Mouse (Mus musculus) heart, embryonic 14.5 days (tissue): ENCODE measurements around the gene Tec. TPM values are rescaled to one million over a fixed set of nuclear protein-coding genes. Genes with fewer than 3 reads are reported as not detected.

Experiments
- ATAC-seq: fragments of 200-750 bp; cut with Nextera tagmentation; 2 replicates; pipeline ENCODE4 v1.8.0; 2017; ENCODE audit warnings: low read depth, moderate TSS enrichment; ENCODE audit not compliant: insufficient number of reproducible peaks, insufficient read depth, low FRiP score
- H3K27ac ChIP-seq, 2 experiments: fragments of 200-500 bp in 1 of 2; fragments of 300-500 bp in 1 of 2; sonication (generic) in 1 of 2; replicated peaks in 1 of 2; 2 replicates each; pipeline ENCODE4 v1.5.1; 2012 to 2014; ENCODE audit warnings: low read depth in 2 of 2, low read length in 2 of 2, control low read depth in 1 of 2, mild to moderate bottlenecking in 1 of 2, mixed read lengths in 1 of 2; ENCODE audit not compliant: control insufficient read depth in 1 of 2, insufficient read depth in 1 of 2
- H3K27me3 ChIP-seq: fragments of 300-500 bp; sonication (generic); 2 replicates; pipeline ENCODE4 v1.6.1; 2014; ENCODE audit warnings: mild to moderate bottlenecking, low read length, control low read depth; ENCODE audit not compliant: control insufficient read depth, insufficient read depth
- H3K36me3 ChIP-seq: fragments of 300-500 bp; sonication (generic); 2 replicates; pipeline ENCODE4 v1.6.1; 2014; ENCODE audit warnings: mild to moderate bottlenecking, control low read depth, low read length, mixed read lengths; ENCODE audit not compliant: control insufficient read depth, insufficient read depth
- H3K4me1 ChIP-seq, 2 experiments: fragments of 200-500 bp in 1 of 2; fragments of 300-500 bp in 1 of 2; sonication (generic) in 1 of 2; 2 replicates each; pipeline ENCODE4 v1.6.1; 2012 to 2014; ENCODE audit warnings: low read length in 2 of 2, control low read depth in 1 of 2, mixed read lengths in 1 of 2; ENCODE audit not compliant: control insufficient read depth in 2 of 2, insufficient read depth in 2 of 2
- H3K4me2 ChIP-seq: fragments of 300-500 bp; sonication (generic); 2 replicates; pipeline ENCODE4 v1.6.1; 2014; ENCODE audit warnings: mild to moderate bottlenecking, low read length
- H3K4me3 ChIP-seq, 2 experiments: fragments of 200-500 bp in 1 of 2; fragments of 300-500 bp in 1 of 2; sonication (generic) in 1 of 2; 2 replicates each; pipeline ENCODE4 v1.5.1; 2012 to 2014; ENCODE audit warnings: low read length in 2 of 2, mild to moderate bottlenecking in 2 of 2, control low read depth in 1 of 2, low read depth in 1 of 2, moderate library complexity in 1 of 2; ENCODE audit not compliant: control insufficient read depth in 1 of 2, insufficient read depth in 1 of 2
- H3K9ac ChIP-seq: fragments of 300-500 bp; sonication (generic); 2 replicates; pipeline ENCODE4 v1.6.1; 2014; ENCODE audit warnings: mild to moderate bottlenecking, low read length
- H3K9me3 ChIP-seq: fragments of 300-500 bp; sonication (generic); 2 replicates; pipeline ENCODE4 v1.6.1; 2016; ENCODE audit warnings: low read length, control low read depth; ENCODE audit not compliant: control insufficient read depth
- WGBS: fragments of 180-500 bp; shearing (Covaris S2); extraction: QIAGEN DNeasy Blood & Tissue Kit; methylation state at CpG from one replicate; pipeline ENCODE4 v1.1.7; 2014; 5-methylcytosine and 5-hydroxymethylcytosine counted together
- polyA plus RNA-seq: library from polyadenylated mRNA; unstranded; fragments of >200 nt; fragmentation: Nextera tagmentation; extraction: Ambion mirVana; gene quantifications from 2 replicates; pipeline ENCODE4 v1.2.1, GENCODE M21; 2014

Tec gene
- polyA plus RNA-seq, 1 experiment from 2014 or later: 17.7 TPM

DNA sequence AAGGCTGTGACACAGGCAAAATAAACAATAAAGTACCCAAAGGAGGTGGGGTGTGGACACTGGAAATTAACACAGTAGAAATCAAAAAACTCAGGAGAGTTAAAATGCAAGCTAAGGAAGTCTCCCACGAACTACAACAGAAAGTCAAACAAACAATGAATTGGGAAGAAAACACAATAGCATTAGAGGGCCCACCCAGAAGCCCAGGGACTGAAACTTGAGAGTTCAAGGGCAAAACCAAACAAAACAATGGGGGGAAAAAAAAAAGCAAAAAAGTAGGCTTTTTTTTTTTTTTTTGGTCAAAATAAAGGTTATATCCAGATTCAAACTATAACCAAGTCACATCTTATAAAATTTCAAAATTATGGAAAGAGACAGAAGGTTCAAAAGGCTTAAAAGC, 39.9 kb downstream of the Tec start:
- H3K9me3 ChIP-seq: no peaks in the 10 kb centered on the region
- no peak overlapping the region for H3K4me3 ChIP-seq
- peaks cover 3 to 4% of the 10 kb centered on the region in 2 experiments; a peak in 1 of 4 replicates for H3K4me1 ChIP-seq
- H3K27me3 ChIP-seq: no peaks in the 10 kb centered on the region
- 0 out of 4 replicates have a peak overlapping the region, but pooled peaks of 1 of the 2 experiments have one; percentile 19 for H3K27ac ChIP-seq
- H3K4me2 ChIP-seq: no peak overlapping the region
- no peak overlapping the region for H3K9ac ChIP-seq
- ATAC-seq: no peak
- H3K36me3 ChIP-seq: peaks cover 7% of the 10 kb centered on the region
- WGBS: 52% methylated on average over 1 of the region's 1 CpGs

DNA sequence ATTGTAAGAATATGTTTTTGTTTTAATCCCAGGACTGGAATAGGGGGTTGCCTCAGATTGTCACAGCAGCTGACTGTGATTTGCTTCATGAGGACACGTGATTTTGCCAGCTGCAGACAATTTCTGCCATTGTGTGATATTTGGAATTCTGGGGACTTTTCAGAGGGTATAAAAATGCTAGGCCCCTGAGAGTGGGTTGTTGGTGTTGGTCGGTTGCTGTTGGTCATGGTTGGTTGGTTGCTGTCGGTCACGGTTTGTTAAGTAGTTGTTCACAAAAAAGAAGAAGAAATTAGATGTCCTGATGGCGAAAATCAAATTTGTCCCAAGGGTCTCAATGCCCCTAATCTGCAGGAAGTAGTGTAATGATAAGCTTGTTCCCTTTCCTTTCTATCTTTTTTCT, 40.8 kb downstream of the Tec start:
- Histone ChIP-seq H3K4me3 (no peak overlapping the region), H3K27ac (no peak overlapping the region), H3K27me3 (no peaks in the 10 kb centered on the region), H3K9ac (no peak overlapping the region), H3K4me2 (no peak overlapping the region), H3K9me3 (no peaks in the 10 kb centered on the region), H3K4me1 (no peaks in the 10 kb centered on the region; a peak in 1 of 4 replicates), H3K36me3 (peaks cover 17% of the 10 kb centered on the region)
- 79% methylated on average over 5 of the region's 5 CpGs for WGBS
- no peak for ATAC-seq

DNA sequence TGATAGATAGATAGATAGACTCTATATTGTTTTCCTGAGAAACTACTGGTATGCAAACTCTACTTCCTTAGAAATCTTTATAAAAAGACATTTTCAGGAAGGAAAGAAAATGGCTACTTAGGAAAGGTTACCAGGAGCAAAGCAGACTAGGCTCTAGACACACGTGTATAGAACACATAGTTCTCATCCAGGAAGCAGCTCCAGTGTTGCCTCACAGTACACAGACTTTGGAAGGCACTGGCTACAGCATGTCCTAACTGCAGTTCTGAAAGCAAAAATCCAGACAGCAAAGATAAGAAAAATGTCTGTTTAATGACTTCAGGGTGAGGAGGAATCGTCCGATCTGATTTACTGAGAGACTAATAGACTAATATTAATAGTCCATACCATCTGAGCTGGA, 41.8 kb downstream of the Tec start:
- Histone ChIP-seq H3K36me3 (peaks cover 20% of the 10 kb centered on the region), H3K27me3 (no peaks in the 10 kb centered on the region), H3K27ac (no peak overlapping the region), H3K9me3 (no peaks in the 10 kb centered on the region), H3K9ac (no peak overlapping the region), H3K4me3 (no peak overlapping the region), H3K4me1 (no peaks in the 10 kb centered on the region; a peak in 1 of 4 replicates), H3K4me2 (no peak overlapping the region)
- ATAC-seq: no peak
- 74% methylated on average over 3 of the region's 3 CpGs for WGBS

DNA sequence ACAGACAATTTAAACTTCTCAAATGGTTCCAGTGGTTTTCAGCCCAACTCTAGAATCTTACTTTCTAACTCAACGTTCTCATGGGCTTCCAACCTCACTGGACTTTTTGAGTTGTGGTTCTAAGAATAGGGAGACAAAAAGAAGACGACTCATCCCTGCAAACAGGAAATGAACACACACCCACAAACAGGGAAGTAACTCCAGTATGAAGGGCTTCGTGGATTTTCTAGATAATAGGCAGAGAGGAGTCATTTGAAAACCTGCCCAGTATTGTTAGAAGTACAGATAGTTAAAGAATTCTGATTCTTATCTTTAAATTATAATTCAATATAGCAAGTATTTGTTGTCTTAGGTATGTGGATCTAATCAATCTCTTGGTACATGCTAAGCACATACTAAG, 47.6 kb downstream of the Tec start:
- ATAC-seq: no peak
- Histone ChIP-seq H3K4me2 (no peak overlapping the region), H3K4me3 (no peak overlapping the region), H3K27me3 (no peaks in the 10 kb centered on the region), H3K36me3 (peaks cover 20% of the 10 kb centered on the region), H3K4me1 (peaks cover 8 to 9% of the 10 kb centered on the region in 2 experiments), H3K27ac (no peak overlapping the region), H3K9me3 (no peaks in the 10 kb centered on the region), H3K9ac (no peak overlapping the region)
- 62% methylated on average over 3 of the region's 3 CpGs for WGBS

DNA sequence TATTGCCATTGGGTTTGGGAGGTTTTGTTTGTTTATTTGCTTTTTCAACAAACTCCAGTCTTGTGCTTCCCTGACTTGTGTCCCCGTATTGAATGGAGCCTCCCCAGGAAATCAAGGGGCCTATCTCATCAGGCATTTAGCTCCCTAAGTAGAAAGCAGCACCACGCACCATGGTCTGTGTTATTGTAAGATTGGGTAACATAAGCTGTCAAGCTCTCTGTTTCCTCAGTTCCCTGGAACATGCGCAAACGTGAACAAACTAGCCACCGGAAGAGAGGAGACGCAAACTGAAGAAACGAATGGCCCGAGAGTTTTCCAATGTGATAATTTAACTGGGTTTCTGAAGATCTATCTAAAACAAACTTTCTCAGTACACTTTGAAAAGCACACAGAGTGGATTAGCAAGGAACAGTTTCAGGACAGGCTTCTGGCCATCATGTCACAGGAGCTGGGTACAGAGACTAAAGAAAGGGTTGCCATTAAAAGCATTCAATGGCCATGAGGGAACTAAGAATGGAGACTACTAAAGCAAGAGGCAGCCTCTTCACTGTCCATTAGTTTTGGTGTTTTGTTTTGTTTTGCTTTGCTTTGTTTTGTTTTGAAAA, 48.1 kb downstream of the Tec start:
- Histone ChIP-seq H3K4me1 (peaks cover 8 to 9% of the 10 kb centered on the region in 2 experiments), H3K4me2 (no peak overlapping the region), H3K27ac (no peak overlapping the region), H3K36me3 (peaks cover 20% of the 10 kb centered on the region), H3K4me3 (no peak overlapping the region), H3K9me3 (no peaks in the 10 kb centered on the region), H3K9ac (no peak overlapping the region), H3K27me3 (no peaks in the 10 kb centered on the region)
- 66% methylated on average over 8 of the region's 8 CpGs for WGBS
- ATAC-seq: no peak

DNA sequence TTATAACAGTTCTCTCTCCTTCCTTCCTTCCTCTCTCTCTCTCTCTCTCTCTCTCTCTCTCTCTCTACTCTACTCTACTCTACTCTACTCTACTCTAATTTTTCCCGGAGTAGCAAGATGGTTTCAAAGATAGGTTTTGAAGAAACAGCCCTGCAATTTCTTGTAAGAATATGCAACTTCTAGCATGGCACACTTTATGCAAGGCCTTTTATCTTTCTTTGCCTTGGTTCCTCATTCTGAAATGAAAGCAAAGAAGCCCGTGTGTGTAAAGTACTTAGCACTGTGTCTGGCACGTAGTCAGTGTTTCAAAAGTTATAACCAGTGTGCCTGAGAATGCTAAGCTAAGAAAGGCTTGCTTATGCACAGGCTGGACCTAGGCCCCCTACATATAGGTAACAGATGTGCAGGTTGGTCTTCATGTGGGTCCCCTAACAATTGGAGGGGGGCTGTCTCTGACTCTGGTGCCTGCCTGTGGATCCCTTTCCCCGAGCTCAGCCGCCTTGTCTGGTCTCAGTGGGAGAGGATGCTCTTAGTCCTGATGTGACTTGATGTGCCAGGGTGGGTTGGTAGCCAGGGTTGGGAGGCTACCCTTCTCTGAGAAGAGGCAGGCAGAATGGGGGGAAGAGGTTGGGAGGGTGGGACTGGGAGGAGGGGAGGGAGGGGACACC, 49.6 kb downstream of the Tec start:
- peaks cover 15% of the 10 kb centered on the region for H3K36me3 ChIP-seq
- H3K4me1 ChIP-seq: peaks cover 8 to 9% of the 10 kb centered on the region in 2 experiments
- H3K27me3 ChIP-seq: no peaks in the 10 kb centered on the region
- no peak overlapping the region for H3K4me3 ChIP-seq
- no peaks in the 10 kb centered on the region for H3K9me3 ChIP-seq
- H3K4me2 ChIP-seq: no peak overlapping the region
- ATAC-seq: no peak
- WGBS: 82% methylated on average over 5 of the region's 5 CpGs
- H3K27ac ChIP-seq: no peak overlapping the region
- H3K9ac ChIP-seq: no peak overlapping the region

DNA sequence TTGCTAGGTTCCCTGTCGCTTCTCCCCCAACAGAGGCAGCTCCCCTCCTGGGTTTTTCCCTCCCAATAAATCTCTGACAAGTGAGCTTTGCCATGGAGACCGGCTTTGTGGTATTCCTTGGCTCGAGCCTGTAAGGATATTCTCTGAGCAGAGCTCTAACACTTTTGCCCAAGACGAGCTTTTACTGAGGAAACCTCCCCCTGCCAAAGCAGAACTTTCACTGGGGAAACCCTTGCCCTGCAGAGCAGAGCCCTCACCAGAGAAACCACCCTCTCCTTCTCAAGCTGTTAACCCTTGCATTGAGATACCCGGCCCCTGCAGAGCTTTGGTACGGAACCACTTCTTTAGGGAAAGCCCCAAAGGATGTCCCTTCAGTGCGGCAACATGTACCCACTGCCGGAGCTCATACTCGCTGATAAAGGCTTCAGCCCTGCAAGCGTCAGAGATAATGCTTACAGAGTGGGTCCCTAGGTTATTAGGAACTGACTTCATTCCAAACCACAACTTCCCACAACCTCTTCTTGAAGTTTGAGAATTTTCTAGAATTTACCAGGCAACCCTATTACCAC, 50.7 kb downstream of the Tec start:
- ATAC-seq: no peak

More for the DNA sequence above, 50.7 kb downstream of the Tec start:
- no peak overlapping the region for H3K27ac ChIP-seq
- H3K36me3 ChIP-seq: peaks cover 5% of the 10 kb centered on the region
- H3K4me3 ChIP-seq: no peak overlapping the region
- 18% methylated on average over 10 of the region's 10 CpGs for WGBS
- H3K9ac ChIP-seq: no peak overlapping the region
- H3K4me1 ChIP-seq: peaks cover 8 to 9% of the 10 kb centered on the region in 2 experiments
- H3K4me2 ChIP-seq: peak overlapping the region; percentile 29; the same call in 1 of the 2 replicates
- H3K27me3 ChIP-seq: no peaks in the 10 kb centered on the region
- no peaks in the 10 kb centered on the region for H3K9me3 ChIP-seq
